Mouse (Mus musculus) CD8-positive naive resting alpha-beta T cell, adult 57 days (primary cell): ENCODE measurements around the gene Hhipl1. TPM values are rescaled to one million over a fixed set of nuclear protein-coding genes. Genes with fewer than 3 reads are reported as not detected.

Source experiments
- total RNA-seq: library from RNA; stranded (reverse); gene quantifications from one replicate; pipeline ENCODE4 v1.2.4, GENCODE M21; 2023

The Hhipl1 gene
- total RNA-seq: not detected

DNA sequence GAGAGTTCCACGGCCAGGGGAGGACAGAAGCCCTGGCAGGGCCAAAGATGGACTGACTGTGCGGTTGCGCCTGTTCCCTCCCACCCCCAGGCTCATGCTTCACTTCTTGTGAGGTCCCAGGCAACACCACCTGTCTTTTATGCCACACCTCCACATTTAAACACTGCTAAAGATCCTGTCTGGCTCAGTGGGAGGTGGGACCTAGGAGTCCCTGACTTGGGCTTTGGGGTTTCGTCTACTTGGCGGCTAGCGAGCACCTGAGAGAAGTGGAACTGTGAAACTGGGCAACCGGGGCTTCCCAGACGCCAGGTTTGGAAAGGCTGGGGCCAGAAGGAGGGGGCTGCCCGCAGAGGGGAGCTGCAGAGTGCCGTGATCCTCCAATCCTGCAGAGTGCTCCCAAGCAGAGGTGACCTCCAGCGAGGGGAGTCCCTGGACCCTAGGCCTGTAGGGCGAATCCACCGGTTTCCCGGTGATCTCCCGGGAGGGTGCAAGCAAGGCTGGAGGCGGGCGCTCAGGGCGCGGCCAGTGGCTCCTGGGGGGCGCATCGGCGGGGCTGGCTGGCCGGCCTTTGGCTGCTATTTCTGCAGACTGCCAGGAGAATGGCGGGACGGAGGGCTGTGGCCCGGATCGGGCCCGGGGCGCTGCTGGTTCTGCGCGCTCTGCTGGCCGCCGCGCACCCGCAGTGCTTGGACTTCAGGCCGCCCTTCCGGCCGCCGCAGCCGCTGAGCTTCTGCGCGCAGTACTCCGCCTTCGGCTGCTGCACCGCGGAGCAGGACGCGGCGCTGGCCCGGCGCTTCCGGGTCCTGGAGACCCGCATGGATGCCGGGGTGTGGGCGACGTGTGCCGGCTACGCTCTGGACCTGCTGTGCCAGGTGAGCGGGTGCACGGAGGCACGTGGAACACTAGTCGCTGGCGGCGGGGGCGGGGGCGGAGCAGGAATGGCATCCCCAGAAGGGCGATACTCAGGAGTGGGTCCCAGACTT lies at the start of gene Hhipl1:
Gene Hhipl1, plus strand, starts transcription at position 459 of the 983 bp plus-strand sequence.

DNA sequence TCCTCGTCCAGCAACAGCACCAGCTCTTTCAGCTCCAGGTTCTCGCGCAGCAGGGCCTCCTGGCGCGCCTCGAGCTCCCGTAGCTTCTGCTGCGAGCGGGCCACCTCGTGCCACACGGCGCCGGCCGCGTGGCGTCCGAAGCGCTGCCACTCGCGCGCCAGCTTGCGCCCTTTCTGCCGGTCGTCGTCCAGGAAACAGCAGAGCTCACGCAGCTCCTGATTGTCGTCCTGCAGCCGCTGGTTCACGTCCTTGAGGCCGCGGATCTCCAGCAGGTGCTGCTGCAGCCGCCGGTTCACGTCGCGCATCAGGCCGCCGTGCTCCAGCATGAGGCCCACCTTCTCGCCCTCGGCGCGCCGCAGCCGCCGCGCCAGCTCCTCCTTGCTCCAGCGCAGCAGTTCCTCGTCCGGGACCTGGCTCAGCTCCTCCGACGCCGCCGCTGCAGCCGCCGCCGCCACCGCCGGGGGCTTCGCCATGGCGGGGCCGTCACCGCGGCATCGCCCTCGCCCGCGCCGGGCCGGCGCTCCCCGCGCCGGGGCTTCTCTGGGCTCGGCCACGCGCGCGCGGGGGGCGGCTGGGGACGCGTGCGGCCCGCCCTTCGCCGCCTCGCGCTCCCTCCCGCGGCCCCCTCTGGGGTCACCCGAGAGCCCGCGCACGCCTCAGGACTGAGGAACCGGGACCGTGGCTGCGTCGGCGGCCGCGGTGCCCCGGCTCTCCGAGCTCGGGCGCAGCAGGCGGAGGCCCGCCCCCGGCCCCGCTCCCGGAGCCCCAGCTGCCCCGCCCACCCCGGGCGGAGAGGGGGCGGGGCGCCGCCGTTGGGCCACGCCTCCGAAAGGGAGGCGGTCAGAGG lies 31.2 kb upstream of the Hhipl1 start, which contains the start of gene Ccdc85c:
Gene Ccdc85c, minus strand, starts transcription at position 765 of the 847 bp plus-strand sequence.

DNA sequence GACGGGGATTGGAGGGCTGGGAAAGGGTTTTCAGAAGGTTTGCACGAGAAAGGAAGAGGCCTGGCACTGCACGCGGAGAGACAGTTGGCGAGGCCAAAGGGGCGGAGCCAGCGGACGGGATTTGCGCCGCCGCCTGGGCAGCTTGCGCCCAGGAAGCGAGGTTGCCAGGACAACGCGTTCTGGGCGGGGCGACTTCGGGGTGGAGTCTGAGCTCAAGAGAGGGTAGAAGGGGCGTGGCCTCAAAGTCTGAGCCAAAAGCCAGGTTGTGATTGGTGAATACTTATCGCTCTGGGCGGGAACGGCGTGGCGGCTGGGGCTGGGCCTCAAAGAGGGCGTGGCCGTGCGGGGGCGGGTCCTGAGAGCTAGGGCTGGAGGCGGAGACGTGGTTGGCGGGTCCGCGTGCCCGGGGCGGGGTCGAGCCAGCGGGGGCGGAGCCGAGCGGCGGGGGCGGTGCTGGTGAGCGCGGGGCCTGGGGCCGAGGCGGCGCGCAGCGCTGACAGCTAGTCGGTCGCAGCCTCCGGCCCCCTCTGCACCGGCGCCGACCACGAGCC lies 27.9 kb downstream of the Hhipl1 start, which contains the start of gene Cyp46a1:
Gene Cyp46a1, plus strand, starts transcription at position 487 of the 551 bp plus-strand sequence.

DNA sequence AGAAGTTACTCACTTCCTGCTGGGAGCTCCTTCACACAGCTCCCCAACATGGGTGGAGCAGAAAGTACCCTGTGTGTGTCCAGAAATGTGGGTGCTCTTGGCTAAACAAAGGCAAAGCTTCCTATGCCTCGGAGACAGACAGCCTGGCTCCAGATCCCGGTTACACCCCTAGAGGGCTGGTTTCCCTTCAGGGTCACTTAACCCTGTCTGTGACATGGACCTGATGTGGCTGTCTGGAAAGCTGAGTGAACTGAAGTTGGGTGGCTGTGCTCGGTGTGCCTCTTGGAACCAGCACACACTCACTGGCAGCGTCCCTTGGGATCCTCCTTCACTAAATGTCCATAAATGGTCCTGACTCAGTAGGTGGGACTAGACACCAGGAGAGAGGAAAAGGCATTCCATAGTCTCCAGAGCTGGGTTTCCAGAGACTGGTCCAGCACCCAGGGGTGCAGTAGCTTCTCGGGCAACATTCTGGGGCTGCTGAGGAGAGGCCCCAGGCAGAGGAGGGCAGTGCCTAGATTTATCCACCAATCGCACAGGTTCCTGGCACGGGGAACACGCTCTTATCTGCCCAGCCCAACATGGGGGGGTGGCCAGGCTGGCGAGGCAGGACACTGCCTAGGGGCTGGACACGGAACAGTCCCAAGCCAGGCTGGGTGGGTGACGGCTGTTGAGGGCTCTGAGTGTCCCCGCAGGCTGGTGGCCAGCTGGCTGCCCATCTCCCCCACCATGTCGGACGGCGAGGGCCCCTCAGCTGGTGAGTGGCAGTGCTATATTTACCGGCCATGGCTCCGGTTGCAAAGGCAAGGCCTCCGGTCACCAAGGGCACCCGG lies 64.7 kb downstream of the Hhipl1 start, which contains the start of gene Eml1:
Gene Eml1, plus strand, starts transcription at position 362 of the 833 bp plus-strand sequence.

Other genes with a start within 250 kb of the Hhipl1 start
- gene Setd3, start 127.0 kb upstream of the Hhipl1 start, total RNA-seq: 69.0 TPM
- gene Ccnk, start 126.7 kb upstream of the Hhipl1 start, total RNA-seq: 82.5 TPM
- 1.9 TPM for gene Ccdc85c, start 30.8 kb upstream of the Hhipl1 start, total RNA-seq
- not detected for gene Cyp46a1, start 28.1 kb downstream of the Hhipl1 start, total RNA-seq
- 0.15 TPM for gene Eml1, start 64.7 kb downstream of the Hhipl1 start, total RNA-seq
- gene Evl, start 248.4 kb downstream of the Hhipl1 start, total RNA-seq: 1,121 TPM